Mouse (Mus musculus) hindbrain, postnatal 0 days (tissue): ENCODE measurements around the gene Elp4. TPM values are rescaled to one million over a fixed set of nuclear protein-coding genes. Genes with fewer than 3 reads are reported as not detected.

Experiments
- ATAC-seq: fragments of 200-750 bp; cut with Nextera tagmentation; 2 replicates; pipeline ENCODE4 v1.8.0; 2017; ENCODE audit warnings: mild to moderate bottlenecking, moderate TSS enrichment, moderate library complexity
- DNase-seq: peaks from one replicate; pipeline ENCODE4 v3.0.0-alpha.2; 2015; ENCODE audit warnings: low spot score
- H3K27ac ChIP-seq: fragments of 300-500 bp; sonication (generic); 2 replicates; pipeline ENCODE4 v1.5.1; 2014; ENCODE audit warnings: mild to moderate bottlenecking
- H3K27me3 ChIP-seq: fragments of 300-500 bp; sonication (generic); 2 replicates; pipeline ENCODE4 v1.6.1; 2014; ENCODE audit warnings: low read length, mixed read lengths; ENCODE audit not compliant: insufficient read depth
- H3K36me3 ChIP-seq: fragments of 300-500 bp; sonication (generic); 2 replicates; pipeline ENCODE4 v1.6.1; 2014; ENCODE audit warnings: low read length, mixed read lengths; ENCODE audit not compliant: insufficient read depth
- H3K4me1 ChIP-seq: fragments of 300-500 bp; sonication (generic); 2 replicates; pipeline ENCODE4 v1.6.1; 2014; ENCODE audit warnings: antibody characterized with exemption, low read length, mixed read lengths; ENCODE audit not compliant: insufficient read depth
- H3K4me2 ChIP-seq: fragments of 300-500 bp; sonication (generic); 2 replicates; pipeline ENCODE4 v1.6.1; 2014; ENCODE audit warnings: low read depth, mild to moderate bottlenecking, low read length, moderate library complexity, mixed read lengths
- H3K4me3 ChIP-seq: fragments of 300-500 bp; sonication (generic); 2 replicates; pipeline ENCODE4 v1.5.1; 2014; ENCODE audit warnings: low read length
- H3K9ac ChIP-seq: fragments of 300-500 bp; sonication (generic); replicated peaks from 2 replicates; pipeline ENCODE4 v1.6.1; 2014; ENCODE audit warnings: mild to moderate bottlenecking, low read length, moderate library complexity, mixed read lengths
- H3K9me3 ChIP-seq: fragments of 300-500 bp; sonication (generic); 2 replicates; pipeline ENCODE4 v1.6.1; 2016; ENCODE audit warnings: low read length, mixed read lengths
- CTCF ChIP-seq: IDR thresholded peaks from 2 replicates; pipeline ENCODE4 v1.5.1; 2016; ENCODE audit warnings: antibody characterized with exemption, control low read depth, low read depth
- WGBS: fragments of 180-500 bp; shearing (Covaris S2); extraction: QIAGEN DNeasy Blood & Tissue Kit; methylation state at CpG from one replicate; pipeline ENCODE4 v1.1.7; 2014; 5-methylcytosine and 5-hydroxymethylcytosine counted together
- polyA plus RNA-seq: library from polyadenylated mRNA; unstranded; fragments of >200 nt; fragmentation: Nextera tagmentation; extraction: Ambion mirVana; gene quantifications from 2 replicates; pipeline ENCODE4 v1.2.1, GENCODE M21; 2015
- total RNA-seq: library from RNA; depleted of rRNA; stranded (reverse); fragments of >200 nt; gene quantifications from 2 replicates; pipeline ENCODE4 v1.2.3, GENCODE M21; 2014

The Elp4 gene
- total and polyA plus RNA-seq, 2 experiments from 2014 or later = 15.9 to 31.0 TPM

DNA sequence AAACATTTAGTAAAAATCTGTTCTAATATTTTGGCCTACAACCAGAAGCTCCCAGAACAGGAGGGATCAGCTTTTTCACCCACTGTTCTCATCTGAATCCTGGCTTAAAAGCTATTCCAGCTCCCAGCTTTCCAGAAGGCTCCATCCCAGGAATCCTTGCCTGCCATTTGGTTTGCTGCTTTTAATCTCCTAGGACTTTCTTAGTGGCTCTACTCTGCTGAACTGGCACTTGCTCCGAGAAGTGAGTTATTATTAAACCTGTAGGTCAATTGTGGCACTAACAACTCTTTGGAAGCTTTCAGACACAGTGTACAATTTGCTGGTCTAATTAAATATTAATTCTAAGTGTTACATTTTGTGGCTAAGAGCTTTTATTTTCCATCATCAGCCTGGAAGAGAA lies 103.7 kb downstream of the Elp4 start:
- Histone ChIP-seq H3K9me3 (no peaks in the 10 kb centered on the region), H3K36me3 (no peaks in the 10 kb centered on the region), H3K27ac (peak overlapping the region; percentile 5; the same call in 1 of the 2 replicates), H3K9ac (no peak overlapping the region), H3K4me2 (no peak overlapping the region), H3K27me3 (no peaks in the 10 kb centered on the region), H3K4me1 (peaks cover 4% of the 10 kb centered on the region; the same call in 1 of the 2 replicates), H3K4me3 (no peak overlapping the region)
- peak; percentile 66 for DNase-seq
- no peak for TF ChIP-seq CTCF
- WGBS = 37% methylated on average over 1 of the region's 1 CpGs
- 0 out of 2 replicates have a peak, but pooled peaks have one; percentile 46 for ATAC-seq

DNA sequence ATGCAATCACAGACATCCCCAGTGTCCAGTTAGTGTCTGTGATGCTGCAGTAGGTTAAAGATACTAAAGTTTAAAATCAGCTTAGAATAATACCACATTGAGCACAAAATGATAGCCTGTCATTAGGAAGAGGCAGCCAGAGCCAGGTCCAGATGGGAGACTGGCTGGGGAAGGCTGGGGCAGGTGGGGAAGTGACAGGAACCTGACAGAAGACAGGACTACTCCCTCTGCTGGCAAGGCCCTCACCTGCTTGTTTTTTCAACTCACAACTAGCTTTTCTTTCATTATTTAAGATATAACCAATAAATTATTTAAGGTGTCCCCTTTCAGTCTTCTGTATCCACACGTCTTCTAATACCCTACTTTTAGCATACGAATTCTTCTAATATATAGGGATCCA lies 104.5 kb downstream of the Elp4 start:
- no peaks in the 10 kb centered on the region for H3K9me3 ChIP-seq
- no peaks in the 10 kb centered on the region for H3K27me3 ChIP-seq
- WGBS = 80% methylated on average over 2 of the region's 2 CpGs
- no peak overlapping the region for H3K4me3 ChIP-seq
- peak; percentile 78 for DNase-seq
- H3K4me2 ChIP-seq = no peak overlapping the region
- no peaks in the 10 kb centered on the region for H3K36me3 ChIP-seq
- no peak overlapping the region for H3K9ac ChIP-seq
- 0 out of 2 replicates have a peak, but pooled peaks have one; percentile 46 for ATAC-seq
- no peak overlapping the region for H3K27ac ChIP-seq
- H3K4me1 ChIP-seq = peaks cover 4% of the 10 kb centered on the region; the same call in 1 of the 2 replicates
- TF ChIP-seq CTCF = peak; percentile 66

DNA sequence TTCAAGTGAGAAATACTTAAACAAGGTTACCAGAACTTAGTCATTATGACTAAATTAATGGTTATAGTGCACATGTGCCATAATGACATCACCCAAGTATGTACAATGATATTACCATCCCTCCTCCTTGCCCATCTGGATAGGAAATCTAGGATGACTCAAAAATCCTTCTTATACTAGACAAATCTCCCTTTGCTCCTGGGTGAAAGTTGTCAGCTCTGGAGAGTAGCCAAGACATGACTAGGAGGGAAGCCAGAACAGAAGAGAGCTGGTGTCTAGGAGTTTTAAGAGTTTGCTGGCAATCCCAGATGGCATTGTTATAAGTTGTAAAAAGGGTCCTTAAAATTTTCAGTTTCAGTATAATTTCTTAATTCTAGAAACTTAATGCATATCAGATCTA lies 106.5 kb downstream of the Elp4 start:
- Histone ChIP-seq H3K9ac (no peak overlapping the region), H3K4me2 (no peak overlapping the region), H3K36me3 (no peaks in the 10 kb centered on the region), H3K4me1 (peaks cover 4% of the 10 kb centered on the region; the same call in 1 of the 2 replicates), H3K9me3 (no peaks in the 10 kb centered on the region), H3K4me3 (no peak overlapping the region), H3K27me3 (no peaks in the 10 kb centered on the region), H3K27ac (no peak overlapping the region)
- ATAC-seq (0 out of 2 replicates have a peak, but pooled peaks have one; percentile 24), DNase-seq (peak; percentile 69)
- TF ChIP-seq CTCF = no peak

DNA sequence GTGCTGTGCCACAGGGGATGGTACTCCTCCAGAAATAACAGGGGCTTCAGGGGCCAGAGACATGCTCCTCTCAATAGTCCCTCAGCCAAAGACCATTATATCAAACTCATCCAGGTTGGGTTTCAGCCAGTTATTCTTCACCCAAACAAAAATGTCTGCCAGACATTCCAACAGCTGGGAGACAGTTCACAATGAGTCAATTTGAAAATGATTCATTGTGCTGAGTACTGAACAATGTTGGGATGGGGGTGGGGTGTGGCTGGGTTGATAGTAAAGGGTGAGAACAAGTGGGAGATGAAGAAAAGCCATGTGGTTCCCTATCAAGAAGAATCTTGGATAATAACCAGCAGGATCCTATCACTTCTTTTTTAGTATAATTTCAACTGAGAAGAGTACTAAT lies 108.3 kb downstream of the Elp4 start:
- no peak for TF ChIP-seq CTCF

DNA sequence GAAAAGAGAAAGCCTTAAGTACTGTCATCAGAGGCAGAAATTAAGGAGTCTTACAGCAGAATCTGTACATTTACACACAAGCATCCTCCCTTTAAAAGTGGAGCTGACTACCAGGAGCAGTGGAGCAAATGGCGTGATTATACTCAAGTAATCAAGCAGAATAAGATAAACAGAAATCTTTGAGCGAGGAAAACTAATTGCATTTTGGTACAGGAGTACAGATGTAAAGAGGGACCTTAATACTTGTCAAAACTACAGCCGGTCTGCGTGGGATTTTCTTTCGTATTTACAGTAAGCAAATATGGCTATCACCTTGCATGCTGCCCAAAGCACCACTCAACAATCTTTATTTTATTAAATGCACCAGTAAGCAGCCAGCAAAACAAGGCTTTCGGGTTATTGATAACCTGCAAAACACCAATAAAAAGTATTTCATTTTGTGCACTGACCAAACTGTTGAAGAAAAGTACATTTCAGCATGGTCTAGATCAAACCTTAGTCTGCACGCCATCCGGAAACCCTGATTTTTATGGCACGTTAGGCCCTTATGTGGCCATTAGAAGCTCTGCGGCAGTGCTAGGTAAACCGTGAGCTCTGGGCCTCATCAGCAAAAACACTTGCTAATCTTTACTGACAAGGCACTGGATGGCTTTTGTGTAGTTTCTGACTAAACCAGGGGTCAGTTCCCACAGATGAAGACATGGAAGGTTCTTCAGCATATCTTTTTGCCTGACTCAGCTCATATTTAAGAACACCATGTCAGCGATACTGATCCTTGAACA lies 111.8 kb downstream of the Elp4 start:
- no peaks in the 10 kb centered on the region for H3K27me3 ChIP-seq
- 68% methylated on average over 12 of the region's 12 CpGs for WGBS
- H3K36me3 ChIP-seq = no peaks in the 10 kb centered on the region
- ATAC-seq (no peak), DNase-seq (no peak)
- H3K9ac ChIP-seq = no peak overlapping the region
- TF ChIP-seq CTCF = no peak
- H3K4me3 ChIP-seq = no peak overlapping the region
- H3K4me1 ChIP-seq = peaks cover 4% of the 10 kb centered on the region; the same call in 1 of the 2 replicates
- H3K27ac ChIP-seq = no peak overlapping the region
- no peak overlapping the region for H3K4me2 ChIP-seq
- H3K9me3 ChIP-seq = no peaks in the 10 kb centered on the region

More for the DNA sequence above, 108.3 kb downstream of the Elp4 start:
- H3K9ac ChIP-seq = no peak overlapping the region
- ATAC-seq = no peak
- H3K9me3 ChIP-seq = no peaks in the 10 kb centered on the region
- H3K4me1 ChIP-seq = peaks cover 4% of the 10 kb centered on the region; the same call in 1 of the 2 replicates
- H3K4me2 ChIP-seq = no peak overlapping the region
- no peaks in the 10 kb centered on the region for H3K27me3 ChIP-seq
- peak; percentile 46 for DNase-seq
- H3K36me3 ChIP-seq = no peaks in the 10 kb centered on the region
- H3K4me3 ChIP-seq = no peak overlapping the region
- H3K27ac ChIP-seq = no peak overlapping the region

DNA sequence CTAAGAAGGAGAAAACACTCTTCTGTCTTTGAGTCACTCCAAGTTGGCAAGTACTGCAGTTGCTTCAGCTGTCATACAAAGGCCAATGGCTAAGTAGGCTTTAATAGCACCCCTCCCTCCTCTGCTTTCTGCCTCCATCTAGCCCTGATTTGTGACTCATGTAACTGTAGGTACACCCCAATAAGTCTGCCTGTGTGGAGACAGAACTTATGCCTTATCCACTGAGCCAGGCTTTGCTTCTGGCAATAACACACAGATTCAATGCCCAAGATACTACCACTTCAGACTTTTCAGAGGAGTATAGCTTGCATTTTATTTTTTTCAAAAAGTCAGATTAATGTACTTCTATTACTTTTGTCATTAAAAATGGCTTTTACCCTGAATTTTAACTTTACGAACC lies 114.4 kb downstream of the Elp4 start:
- H3K9me3 ChIP-seq = no peaks in the 10 kb centered on the region
- no peak overlapping the region for H3K4me2 ChIP-seq
- no peak for DNase-seq
- TF ChIP-seq CTCF = no peak
- no peak overlapping the region for H3K27ac ChIP-seq
- no peaks in the 10 kb centered on the region for H3K27me3 ChIP-seq
- 94% methylated on average over 1 of the region's 1 CpGs for WGBS
- H3K4me1 ChIP-seq = no peaks in the 10 kb centered on the region
- H3K9ac ChIP-seq = no peak overlapping the region
- no peak overlapping the region for H3K4me3 ChIP-seq
- H3K36me3 ChIP-seq = no peaks in the 10 kb centered on the region
- ATAC-seq = no peak

DNA sequence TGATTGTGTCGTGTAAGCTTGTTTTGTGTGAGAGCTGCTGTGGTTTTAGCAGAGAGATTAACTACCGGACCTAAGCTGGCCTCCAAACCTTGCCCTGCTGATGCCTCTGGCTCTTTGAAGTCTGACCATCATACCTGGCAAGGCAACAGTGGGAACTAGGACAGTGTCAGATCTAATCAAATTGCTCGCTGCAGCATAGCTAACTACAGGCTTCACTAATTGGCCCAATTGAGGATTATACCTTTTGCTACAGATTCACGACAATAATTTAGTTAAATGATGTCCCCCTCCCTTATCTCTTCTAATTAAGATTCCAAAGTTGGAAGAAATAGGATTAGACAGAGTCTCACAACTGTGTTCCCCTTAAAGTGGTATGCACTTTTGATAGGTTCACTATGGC lies 116.6 kb downstream of the Elp4 start:
- no peak for TF ChIP-seq CTCF
- H3K27me3 ChIP-seq = no peaks in the 10 kb centered on the region
- no peak for ATAC-seq
- H3K4me3 ChIP-seq = no peak overlapping the region
- H3K4me1 ChIP-seq = no peaks in the 10 kb centered on the region
- no peak for DNase-seq
- H3K36me3 ChIP-seq = no peaks in the 10 kb centered on the region
- WGBS = 65% methylated on average over 4 of the region's 4 CpGs
- no peak overlapping the region for H3K9ac ChIP-seq
- H3K4me2 ChIP-seq = no peak overlapping the region
- no peak overlapping the region for H3K27ac ChIP-seq
- H3K9me3 ChIP-seq = no peaks in the 10 kb centered on the region
